Mouse (Mus musculus): ENCODE measurements around the gene Mtus2. TPM values are rescaled to one million over a fixed set of nuclear protein-coding genes. Genes with fewer than 3 reads are reported as not detected.

Gene Mtus2
- total RNA-seq, 2 experiments from 2014 or later, result 0.35 to 0.73 TPM

- intact Hi-C loops (cut with DNase I; ENCODE audit: low total_unique reads), result loop anchor here (2.0 kb wide), 1 partner anchor 285 kb away; no protein-coding TSS in a partner anchor
- DNase-seq, result no peak
These were observed 1.4 kb upstream of the Mtus2 start for GRCm38 (mm10) chr5:147955671-147956070.

- intact Hi-C loops (cut with DNase I; ENCODE audit: low total_unique reads), result no loop called here
- no peak for DNase-seq
These were observed 699 bp upstream of the Mtus2 start for GRCm38 (mm10) chr5:147956421-147956820.

- DNase-seq, result no peak
- intact Hi-C loops (cut with DNase I; ENCODE audit: low total_unique reads), result no loop called here
These were observed 612 bp downstream of the Mtus2 start for GRCm38 (mm10) chr5:147957592-147958271.

GRCm38 (mm10) chr5:147958552-147958951 is 1.4 kb downstream of the Mtus2 start:
- no peak for DNase-seq
- intact Hi-C loops (cut with DNase I; ENCODE audit: low total_unique reads), result no loop called here

- no peak for DNase-seq
- intact Hi-C loops (cut with DNase I; ENCODE audit: low total_unique reads), result no loop called here
These were observed 2.0 kb downstream of the Mtus2 start for GRCm38 (mm10) chr5:147959088-147959487.

GRCm38 (mm10) chr5:147960793-147961192 is 3.7 kb downstream of the Mtus2 start:
- intact Hi-C loops (cut with DNase I; ENCODE audit: low total_unique reads), result no loop called here
- DNase-seq, result no peak

GRCm38 (mm10) chr5:147963820-147964580 is 6.9 kb downstream of the Mtus2 start:
- intact Hi-C loops (cut with DNase I; ENCODE audit: low total_unique reads), result no loop called here
- DNase-seq, result no peak

GRCm38 (mm10) chr5:147964776-147965175 is 7.7 kb downstream of the Mtus2 start:
- intact Hi-C loops (cut with DNase I; ENCODE audit: low total_unique reads), result no loop called here
- no peak for DNase-seq

GRCm38 (mm10) chr5:147966646-147967045 is 9.5 kb downstream of the Mtus2 start:
- intact Hi-C loops (cut with DNase I; ENCODE audit: low total_unique reads), result no loop called here

GRCm38 (mm10) chr5:147969566-147969965 is 12.4 kb downstream of the Mtus2 start:
- no peak for DNase-seq

More at GRCm38 (mm10) chr5:147966646-147967045, 9.5 kb downstream of the Mtus2 start:
- DNase-seq, result no peak

GRCm38 (mm10) chr5:147976001-147976400 is 18.9 kb downstream of the Mtus2 start:
- no peak for DNase-seq
- intact Hi-C loops (cut with DNase I; ENCODE audit: low total_unique reads), result no loop called here

More at GRCm38 (mm10) chr5:147969566-147969965, 12.4 kb downstream of the Mtus2 start:
- intact Hi-C loops (cut with DNase I; ENCODE audit: low total_unique reads), result no loop called here

- intact Hi-C loops (cut with DNase I; ENCODE audit: low total_unique reads), result no loop called here
- DNase-seq, result no peak
These were observed 23.5 kb downstream of the Mtus2 start for GRCm38 (mm10) chr5:147980606-147981005.

- intact Hi-C loops (cut with DNase I; ENCODE audit: low total_unique reads), result no loop called here
These were observed 33.2 kb downstream of the Mtus2 start for GRCm38 (mm10) chr5:147990289-147990688.

GRCm38 (mm10) chr5:147990775-147991174 is 33.7 kb downstream of the Mtus2 start:
- intact Hi-C loops (cut with DNase I; ENCODE audit: low total_unique reads), result no loop called here
- peak; percentile 10 for DNase-seq

More at GRCm38 (mm10) chr5:147990289-147990688, 33.2 kb downstream of the Mtus2 start:
- no peak for DNase-seq

GRCm38 (mm10) chr5:147992581-147993378 is 35.7 kb downstream of the Mtus2 start:
- peak; percentile 68 for DNase-seq
- intact Hi-C loops (cut with DNase I; ENCODE audit: low total_unique reads), result no loop called here

- no peak for DNase-seq
- intact Hi-C loops (cut with DNase I; ENCODE audit: low total_unique reads), result no loop called here
These were observed 48.1 kb downstream of the Mtus2 start for GRCm38 (mm10) chr5:148005263-148005662.

GRCm38 (mm10) chr5:148012156-148012555 is 55.0 kb downstream of the Mtus2 start:
- no peak for DNase-seq
- intact Hi-C loops (cut with DNase I; ENCODE audit: low total_unique reads), result no loop called here

GRCm38 (mm10) chr5:148014133-148014854 is 57.2 kb downstream of the Mtus2 start:
- intact Hi-C loops (cut with DNase I; ENCODE audit: low total_unique reads), result no loop called here
- no peak for DNase-seq

- DNase-seq, result no peak
These were observed 58.3 kb downstream of the Mtus2 start for GRCm38 (mm10) chr5:148015383-148015782.

More at GRCm38 (mm10) chr5:148015383-148015782, 58.3 kb downstream of the Mtus2 start:
- intact Hi-C loops (cut with DNase I; ENCODE audit: low total_unique reads), result no loop called here

Data from gastrocnemius, postnatal 14 days (tissue).